In genomic region chr19:6364842-6365241, GRCm38 (mm10) we compare ENCODE assay signal across 8 mouse cellular contexts. TPM values are rescaled to one million over a fixed set of nuclear protein-coding genes. Genes with fewer than 3 reads are reported as not detected.
DNase-seq lines count a peak whose midpoint lies in the region; ATAC-seq and TF ChIP-seq lines count a peak whose summit lies in the region.

No protein-coding gene starts in this region.

- intact Hi-C loops in left cerebral cortex, adult 2 months (cut with DNase I) = no loop called here
- intact Hi-C loops in left cerebral cortex, postnatal 14 days (cut with DNase I) = no loop called here

- peaks cover under 1% of the 10 kb centered on the region; the same call in 1 of the 2 replicates for H3K4me1 ChIP-seq in cortical plate, adult 2 months (ENCODE audit: control insufficient read depth, insufficient read depth, low read length)
- peaks cover 11% of the 10 kb centered on the region for H3K4me1 ChIP-seq in hindbrain, postnatal 0 days (ENCODE audit: insufficient read depth, low read length)

- H3K36me3 ChIP-seq in hindbrain, postnatal 0 days (ENCODE audit: insufficient read depth, low read length) = peaks cover 35% of the 10 kb centered on the region
- peaks cover 53% of the 10 kb centered on the region for H3K36me3 ChIP-seq in myocyte (ENCODE audit: control insufficient read depth, insufficient read depth)

- DNase-seq in left cerebral cortex, adult 2 months (ENCODE audit: extremely low spot score in 1 of 2, low spot score in 2 of 2) = no peak
- DNase-seq in left cerebral cortex, postnatal 14 days (ENCODE audit: low spot score in 2 of 2) = no peak
- DNase-seq in hindbrain, postnatal 0 days (ENCODE audit: low spot score) = no peak
- DNase-seq in thymus, postnatal 14 days = no peak
- no peak for DNase-seq in right cerebral cortex, postnatal 25 days
- no peak for DNase-seq in right cerebral cortex, postnatal 10 days (ENCODE audit: low spot score in 2 of 2)

- TF ChIP-seq POLR2A in cortical plate, adult 2 months (IDR thresholded peaks at IDR 0.05; ENCODE audit: extremely low read depth, insufficient read depth, low read length) = no peak
- no peak for TF ChIP-seq POLR2A in myocyte (IDR thresholded peaks at IDR 0.05; ENCODE audit: insufficient read length, low read depth)

- 4% methylated on average over 2 of the region's 2 CpGs for WGBS in hindbrain, postnatal 0 days

- H3K79me2 ChIP-seq in myocyte (ENCODE audit: control insufficient read depth, insufficient read depth) = peaks cover 57% of the 10 kb centered on the region

- no peak for TF ChIP-seq CTCF in left cerebral cortex, adult 2 months (IDR thresholded peaks at IDR 0.05)
- TF ChIP-seq CTCF in cortical plate, adult 2 months (IDR thresholded peaks at IDR 0.05; ENCODE audit: extremely low read depth, insufficient read depth, low read length) = no peak
- no peak for TF ChIP-seq CTCF in hindbrain, postnatal 0 days (IDR thresholded peaks at IDR 0.05; ENCODE audit: low read depth)

- H3K9me3 ChIP-seq in hindbrain, postnatal 0 days (ENCODE audit: low read length) = no peaks in the 10 kb centered on the region

- no peak for ATAC-seq in hindbrain, postnatal 0 days

- peak overlapping the region; percentile 71 for H3K4me3 ChIP-seq in left cerebral cortex, adult 2 months
- H3K4me3 ChIP-seq in cortical plate, adult 2 months (ENCODE audit: insufficient read depth, low read length) = peak overlapping the region; percentile 55
- H3K4me3 ChIP-seq in hindbrain, postnatal 0 days (ENCODE audit: low read length) = peak overlapping the region; percentile 100
- H3K4me3 ChIP-seq in myocyte = peak overlapping the region; percentile 66

- H3K27me3 ChIP-seq in hindbrain, postnatal 0 days (ENCODE audit: insufficient read depth, low read length) = no peaks in the 10 kb centered on the region
- H3K27me3 ChIP-seq in myocyte (ENCODE audit: control insufficient read depth, insufficient read depth, insufficient read length) = no peaks in the 10 kb centered on the region

- peak overlapping the region; percentile 99 for H3K9ac ChIP-seq in hindbrain, postnatal 0 days (replicated peaks; ENCODE audit: low read length)

- H3K4me2 ChIP-seq in hindbrain, postnatal 0 days (ENCODE audit: low read depth, low read length) = peak overlapping the region; percentile 94
- peak overlapping the region; percentile 96 for H3K4me2 ChIP-seq in myocyte (ENCODE audit: low read depth)

- H3ac ChIP-seq in myocyte (ENCODE audit: control insufficient read depth, insufficient read length) = peak overlapping the region; percentile 99

- H3K27ac ChIP-seq in left cerebral cortex, adult 2 months = peak overlapping the region; percentile 99; the same call in 1 of the 2 replicates
- H3K27ac ChIP-seq in cortical plate, adult 2 months (ENCODE audit: insufficient read depth, low read length) = no peak overlapping the region
- no peak overlapping the region for H3K27ac ChIP-seq in hindbrain, postnatal 0 days

TF ChIP-seq in myocyte, 11 proteins besides CTCF, POLR2A, EP300 and RAD21:
- TF ChIP-seq REST (IDR thresholded peaks at IDR 0.05; ENCODE audit: insufficient read depth, insufficient read length) (no peak), E2F4 (IDR thresholded peaks at IDR 0.05; ENCODE audit: insufficient read depth) (no peak), MYOG (IDR thresholded peaks at IDR 0.05; ENCODE audit: control insufficient read depth in 1 of 3, insufficient read depth in 1 of 3, insufficient read length in 2 of 3, low read depth in 2 of 3) (no peak), POLR2AphosphoS2 (IDR thresholded peaks at IDR 0.05; ENCODE audit: insufficient read length, low read depth) (no peak), TCF12 (IDR thresholded peaks at IDR 0.05; ENCODE audit: insufficient read depth, poor library complexity, severe bottlenecking) (no peak), MAX (IDR thresholded peaks at IDR 0.05; ENCODE audit: low read depth) (no peak), CEBPB (IDR thresholded peaks at IDR 0.05; ENCODE audit: insufficient read depth, poor library complexity, severe bottlenecking) (no peak), MYOD1 (IDR thresholded peaks at IDR 0.05; ENCODE audit: control insufficient read depth in 1 of 3, insufficient read length in 2 of 3, low read depth in 2 of 3) (no peak), USF1 (IDR thresholded peaks at IDR 0.05; ENCODE audit: low read depth) (no peak), TCF3 (IDR thresholded peaks at IDR 0.05; ENCODE audit: insufficient read length, low read depth) (no peak), SRF (IDR thresholded peaks at IDR 0.05; ENCODE audit: control insufficient read depth, insufficient read length, low read depth) (no peak)

RNA-seq across cellular contexts. Expression of gene Sf1, which starts 1.4 kb away (rescaled TPM):
- total RNA-seq in left cerebral cortex, adult 2 months (2021) = 100 to 1,000 TPM; 208 to 212 TPM
- 100 to 1,000 TPM; 185 to 186 TPM for total RNA-seq in left cerebral cortex, postnatal 14 days (2021)
- polyA plus RNA-seq in cortical plate, adult 2 months (2012; rRNA removed) = 145 and 149 TPM in 2 replicates
- total RNA-seq in hindbrain, postnatal 0 days (2014; rRNA removed) = 89.0 and 89.4 TPM in 2 replicates
- 80.2 and 84.9 TPM in 2 replicates for polyA plus RNA-seq in hindbrain, postnatal 0 days (2015; fragmentation: Nextera tagmentation; extraction: Ambion mirVana)
- 131 TPM for polyA plus RNA-seq in myocyte (2012; fragmentation: generic; extraction: Trizol)

RNA-seq across cellular contexts. Expression of gene Pygm, which starts 19.4 kb away (rescaled TPM):
- 10 to 100 TPM; 28.4 to 32.7 TPM for total RNA-seq in left cerebral cortex, adult 2 months (2021)
- 10 to 100 TPM; 20.6 to 31.9 TPM for total RNA-seq in left cerebral cortex, postnatal 14 days (2021)
- polyA plus RNA-seq in cortical plate, adult 2 months (2012; rRNA removed) = 40.9 and 46.2 TPM in 2 replicates
- total RNA-seq in hindbrain, postnatal 0 days (2014; rRNA removed) = 11.9 and 18.3 TPM in 2 replicates
- polyA plus RNA-seq in hindbrain, postnatal 0 days (2015; fragmentation: Nextera tagmentation; extraction: Ambion mirVana) = 10.4 and 12.6 TPM in 2 replicates
- polyA plus RNA-seq in myocyte (2012; fragmentation: generic; extraction: Trizol) = 232 TPM

RNA-seq across cellular contexts. Expression of gene Map4k2, which starts 23.9 kb away (rescaled TPM):
- 100 to 1,000 TPM in 1 of 2 experiments, 10 to 100 TPM in 1; 94.9 to 108 TPM for total RNA-seq in left cerebral cortex, adult 2 months (2021)
- 10 to 100 TPM; 60.0 to 75.9 TPM for total RNA-seq in left cerebral cortex, postnatal 14 days (2021)
- polyA plus RNA-seq in cortical plate, adult 2 months (2012; rRNA removed) = 237 and 248 TPM in 2 replicates
- 102 TPM in 2 replicates for total RNA-seq in hindbrain, postnatal 0 days (2014; rRNA removed)
- 18.6 and 21.4 TPM in 2 replicates for polyA plus RNA-seq in hindbrain, postnatal 0 days (2015; fragmentation: Nextera tagmentation; extraction: Ambion mirVana)
- 10.0 TPM for polyA plus RNA-seq in myocyte (2012; fragmentation: generic; extraction: Trizol)

RNA-seq across cellular contexts. Expression of gene Men1, which starts 30.1 kb away (rescaled TPM):
- total RNA-seq in left cerebral cortex, adult 2 months (2021) = 10 to 100 TPM; 64.7 to 72.5 TPM
- total RNA-seq in left cerebral cortex, postnatal 14 days (2021) = 10 to 100 TPM; 64.9 to 70.7 TPM
- polyA plus RNA-seq in cortical plate, adult 2 months (2012; rRNA removed) = 75.2 and 76.5 TPM in 2 replicates
- total RNA-seq in hindbrain, postnatal 0 days (2014; rRNA removed) = 69.6 and 93.4 TPM in 2 replicates
- 57.8 and 59.5 TPM in 2 replicates for polyA plus RNA-seq in hindbrain, postnatal 0 days (2015; fragmentation: Nextera tagmentation; extraction: Ambion mirVana)
- polyA plus RNA-seq in myocyte (2012; fragmentation: generic; extraction: Trizol) = 37.2 TPM

RNA-seq across cellular contexts. Expression of gene Rasgrp2, which starts 34.3 kb away (rescaled TPM):
- 10 to 100 TPM; 61.1 to 72.2 TPM for total RNA-seq in left cerebral cortex, adult 2 months (2021)
- total RNA-seq in left cerebral cortex, postnatal 14 days (2021) = 10 to 100 TPM; 83.3 to 87.2 TPM
- polyA plus RNA-seq in cortical plate, adult 2 months (2012; rRNA removed) = 52.5 and 78.6 TPM in 2 replicates
- 250 and 283 TPM in 2 replicates for total RNA-seq in hindbrain, postnatal 0 days (2014; rRNA removed)
- polyA plus RNA-seq in hindbrain, postnatal 0 days (2015; fragmentation: Nextera tagmentation; extraction: Ambion mirVana) = 230 and 252 TPM in 2 replicates
- polyA plus RNA-seq in myocyte (2012; fragmentation: generic; extraction: Trizol) = 8.0 TPM
